Mouse (Mus musculus): Measurements from ENCODE around the gene Olfr825. TPM values are rescaled to one million over a fixed set of nuclear protein-coding genes. Genes with fewer than 3 reads are reported as not detected.
"Not testable (repeated sequence)": the region's sequence is repeated elsewhere in the genome, so short reads cannot be mapped to it uniquely, and the experiment has no call there.

Olfr825 gene
- total RNA-seq (2021): not detected
- long read RNA-seq, experiment 1: 0 reads
- long read RNA-seq, experiment 2: 0 reads

DNA sequence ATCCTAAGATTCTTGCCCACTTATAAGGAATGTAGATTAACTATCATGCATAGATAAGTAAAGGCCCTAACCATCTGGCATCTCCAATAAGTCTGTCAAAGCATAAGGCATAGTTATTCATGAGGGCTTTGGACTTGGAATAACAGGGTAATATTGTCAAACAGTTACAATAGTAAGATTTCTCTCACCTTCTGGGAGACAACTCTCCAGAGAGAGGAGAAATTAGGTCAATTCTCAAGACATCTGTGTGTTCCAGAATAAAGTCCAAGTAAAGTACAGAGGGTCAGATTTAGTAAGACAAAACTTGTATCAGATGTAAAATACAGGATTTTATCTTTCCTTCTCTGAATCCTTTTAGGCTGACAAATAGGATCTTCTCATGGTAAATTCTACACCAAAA lies at the start of gene Olfr825:
TSS of gene Olfr825 (minus strand) at position 101 of the 400 bp plus-strand sequence.
- no peak for DNase-seq
- no peak within 1 kb of the TSS for H3K4me3 ChIP-seq
- TF ChIP-seq CTCF (IDR thresholded peaks at IDR 0.05): no peak
- intact Hi-C loops (cut with DNase I): no loop called here
- H3K27ac ChIP-seq: no peak within 1 kb of the TSS

DNA sequence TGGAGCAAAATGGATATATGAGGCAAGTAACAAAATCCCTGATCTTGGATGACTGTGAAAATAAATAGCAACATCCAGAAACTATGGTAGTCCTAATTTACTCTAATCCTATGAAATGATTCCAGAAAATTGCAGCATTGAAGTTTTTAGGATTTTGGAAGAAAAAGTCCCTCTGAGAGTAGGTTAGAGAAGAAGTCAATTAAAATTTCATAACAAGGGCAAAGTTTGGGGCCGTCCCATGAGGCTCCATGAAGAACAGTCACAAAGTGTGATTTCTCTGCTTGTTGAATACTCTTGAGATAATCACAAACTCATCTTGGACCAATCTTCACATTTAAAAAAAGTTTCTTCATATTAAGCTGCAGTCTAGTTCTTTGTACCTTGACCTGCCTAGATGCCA lies 47.7 kb upstream of the Olfr825 start, which contains the start of gene Olfr827:
TSS of gene Olfr827 (minus strand) at position 101 of the 400 bp plus-strand sequence.
- no peak for TF ChIP-seq CTCF (IDR thresholded peaks at IDR 0.05)
- Histone ChIP-seq H3K27ac (no peak within 1 kb of the TSS), H3K4me3 (no peak within 1 kb of the TSS)
- intact Hi-C loops (cut with DNase I): no loop called here
- DNase-seq: no peak

DNA sequence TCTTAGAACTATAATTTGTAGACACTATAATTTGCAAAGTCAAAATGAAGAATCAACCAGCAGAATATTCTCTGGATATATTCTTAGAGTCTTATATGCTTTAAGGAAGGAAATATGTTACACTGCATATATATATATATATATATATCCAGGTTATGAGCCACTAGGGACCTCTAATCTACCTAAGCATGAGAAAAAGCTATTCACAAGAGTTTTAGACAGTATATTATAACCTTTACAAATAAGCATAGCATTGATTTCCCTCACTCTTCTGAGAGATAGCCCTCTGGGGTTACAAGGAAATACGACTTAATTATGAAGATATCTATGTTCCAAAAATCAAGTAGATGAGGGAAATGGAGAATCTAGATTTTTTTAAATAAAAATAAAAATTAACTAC lies 17.5 kb upstream of the Olfr825 start, which contains the start of gene Olfr826:
TSS of gene Olfr826 (minus strand) at position 101 of the 400 bp plus-strand sequence.
- no peak for DNase-seq
- Histone ChIP-seq H3K27ac (no peak within 1 kb of the TSS), H3K4me3 (no peak within 1 kb of the TSS)
- intact Hi-C loops (cut with DNase I): no loop called here
- TF ChIP-seq CTCF (IDR thresholded peaks at IDR 0.05): no peak

DNA sequence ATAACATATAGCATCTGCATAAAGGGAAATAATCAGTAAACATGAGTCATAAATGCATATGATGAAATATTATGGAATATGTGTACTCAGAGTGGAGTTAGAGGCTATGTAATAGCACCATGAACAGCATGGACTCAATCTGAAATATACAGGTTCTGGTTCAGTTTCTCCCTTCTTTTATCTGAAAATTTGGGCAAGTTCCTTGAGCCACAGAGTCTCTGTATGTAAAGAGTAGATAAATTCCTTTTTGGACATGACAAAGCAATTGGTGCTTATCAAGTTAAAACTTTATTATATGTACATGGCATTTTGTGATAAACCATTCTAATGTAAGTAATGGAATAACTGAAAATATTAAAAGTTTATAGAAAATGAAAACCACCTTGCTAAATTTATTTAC lies 1.4 kb downstream of the Olfr825 start:
- H3K27ac ChIP-seq: no peak overlapping the region
- TF ChIP-seq CTCF (IDR thresholded peaks at IDR 0.05): no peak
- no peak for DNase-seq
- intact Hi-C loops (cut with DNase I): no loop called here
- H3K4me3 ChIP-seq: no peak overlapping the region

- no peak for TF ChIP-seq CTCF (IDR thresholded peaks at IDR 0.05)
- intact Hi-C loops (cut with DNase I): no loop called here
- no peak for DNase-seq
- Histone ChIP-seq H3K4me3 (no peak overlapping the region), H3K27ac (no peak overlapping the region)
Measured at GRCm38 (mm10) chr10:130144121-130144520, 22.4 kb downstream of the Olfr825 start.

DNA sequence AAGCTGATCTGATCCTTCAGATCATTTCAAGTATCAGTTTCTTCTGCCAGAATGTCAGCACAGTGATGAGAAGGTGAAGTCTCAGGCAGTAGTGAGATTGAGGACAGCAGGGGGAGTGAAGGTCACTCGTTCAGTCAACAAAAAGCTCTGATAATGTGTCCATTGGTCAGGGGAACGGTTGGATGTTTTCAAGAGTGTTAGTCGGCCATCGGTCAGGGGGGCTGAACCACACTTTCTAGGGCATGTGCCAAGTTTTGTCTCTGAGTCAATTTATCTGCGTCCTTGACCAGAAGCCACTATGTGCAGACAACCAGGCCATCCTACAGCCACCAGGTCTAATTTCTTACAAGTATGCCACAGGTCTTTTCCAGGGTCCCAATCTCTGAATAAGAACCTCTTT lies 24.1 kb downstream of the Olfr825 start:
- intact Hi-C loops (cut with DNase I): not testable (repeated sequence)

GRCm38 (mm10) chr10:130134811-130135210 lies 31.8 kb downstream of the Olfr825 start:
- intact Hi-C loops (cut with DNase I): no loop called here
- no peak overlapping the region for H3K4me3 ChIP-seq
- DNase-seq: no peak
- no peak for TF ChIP-seq CTCF (IDR thresholded peaks at IDR 0.05)
- no peak overlapping the region for H3K27ac ChIP-seq

More for the DNA sequence above, 24.1 kb downstream of the Olfr825 start:
- not testable (repeated sequence) for H3K4me3 ChIP-seq, DNase-seq, H3K27ac ChIP-seq

DNA sequence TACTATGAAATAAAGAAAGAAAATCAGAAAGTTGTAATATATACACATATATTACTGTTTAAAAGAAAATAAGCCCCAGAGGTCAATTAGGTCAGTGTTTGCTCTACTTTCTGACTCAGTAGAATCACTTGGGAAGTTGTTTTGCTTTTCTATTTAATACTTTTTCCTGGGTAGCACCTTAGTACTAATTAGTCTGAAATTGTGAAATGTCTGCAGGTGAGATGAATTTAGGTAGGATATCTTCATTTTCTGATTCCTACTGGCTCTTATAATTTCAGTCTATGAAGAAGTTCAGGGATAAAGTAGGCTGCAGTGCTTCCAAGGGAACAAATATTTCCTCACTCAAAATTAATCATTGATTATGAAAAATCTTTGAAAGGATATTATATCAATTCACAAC lies 36.7 kb downstream of the Olfr825 start, which contains the start of gene Olfr824:
TSS of gene Olfr824 (minus strand) at position 101 of the 400 bp plus-strand sequence.
- DNase-seq; H3K4me3 ChIP-seq; H3K27ac ChIP-seq; intact Hi-C loops (cut with DNase I): not testable (repeated sequence)

DNA sequence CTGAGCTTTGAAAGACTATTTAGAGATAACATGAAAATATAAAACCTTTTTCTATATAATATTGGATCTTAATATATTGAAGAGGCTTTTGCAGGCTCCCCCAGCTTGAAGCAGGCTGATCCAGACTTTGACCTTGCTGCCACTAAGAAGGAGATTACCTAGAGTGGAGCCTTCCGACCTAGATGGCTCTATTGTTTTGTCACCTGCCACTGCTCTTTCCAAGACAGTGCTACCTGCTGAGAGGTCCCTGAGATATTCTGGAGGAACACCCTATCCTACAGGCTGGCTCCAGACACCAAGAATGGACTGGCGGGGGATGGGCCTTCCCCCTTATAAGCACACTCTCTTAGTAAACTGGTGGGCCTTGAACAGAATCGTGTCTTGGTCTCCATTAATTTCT lies 50.5 kb downstream of the Olfr825 start:
- H3K27ac ChIP-seq; DNase-seq; intact Hi-C loops (cut with DNase I); H3K4me3 ChIP-seq: not testable (repeated sequence)

GRCm38 (mm10) chr10:130115283-130115682 lies 51.3 kb downstream of the Olfr825 start, which contains the start of gene Olfr823:
Gene Olfr823 (minus strand): TSS chr10:130115383.
- H3K27ac ChIP-seq; DNase-seq; intact Hi-C loops (cut with DNase I); H3K4me3 ChIP-seq: not testable (repeated sequence)

Other genes with a start within 250 kb of the Olfr825 start
- gene Olfr818, start 217.7 kb downstream of the Olfr825 start, total RNA-seq (2021): not detected
- gene Olfr819, start 199.5 kb downstream of the Olfr825 start, total RNA-seq (2021): not detected
- gene Olfr247, start 190.6 kb downstream of the Olfr825 start, total RNA-seq (2021): not detected
- gene Gm10310, start 181.7 kb downstream of the Olfr825 start, total RNA-seq (2021): not detected
- gene Olfr820, start 154.1 kb downstream of the Olfr825 start, total RNA-seq (2021): not detected
- not detected for gene Olfr821, start 136.4 kb downstream of the Olfr825 start, total RNA-seq (2021)
- not detected for gene Olfr822, start 95.6 kb downstream of the Olfr825 start, total RNA-seq (2021)
- gene Olfr823, start 51.4 kb downstream of the Olfr825 start, total RNA-seq (2021): not detected
- gene Olfr824, start 36.8 kb downstream of the Olfr825 start, total RNA-seq (2021): not detected
- not detected for gene Olfr826, start 17.4 kb upstream of the Olfr825 start, total RNA-seq (2021)
- not detected for gene Olfr827, start 47.6 kb upstream of the Olfr825 start, total RNA-seq (2021)
- gene Neurod4, start 113.5 kb upstream of the Olfr825 start, total RNA-seq (2021): not detected
- under 1 TPM; 0.28 to 0.59 TPM for gene Tespa1, start 156.1 kb upstream of the Olfr825 start, total RNA-seq (2021)
- not detected for gene Vmn2r84, start 227.6 kb upstream of the Olfr825 start, total RNA-seq (2021)

Data from gastrocnemius, adult 2 months (tissue).